Mouse (Mus musculus): ENCODE data around the gene Acpp.

DNA sequence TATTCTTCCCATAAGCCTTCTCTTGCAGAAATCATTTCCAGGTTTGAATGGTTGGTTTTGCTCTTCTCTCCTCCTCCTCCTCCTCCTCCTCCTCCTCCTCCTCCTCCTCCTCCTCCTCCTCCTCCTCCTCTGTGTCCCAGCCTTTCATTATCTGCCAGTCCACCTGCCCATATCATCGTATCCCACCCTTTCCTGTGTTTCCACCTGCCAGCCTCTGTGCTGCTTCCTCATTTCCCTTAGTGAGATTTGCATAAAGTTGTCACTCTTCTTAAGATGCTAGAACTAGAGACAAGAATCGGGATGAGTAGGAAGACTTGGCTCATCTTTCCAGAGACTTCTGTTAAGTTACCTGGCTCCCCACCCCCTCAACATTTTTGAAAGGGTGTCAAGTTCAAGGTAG lies 73.0 kb downstream of the Acpp start:
- TF ChIP-seq POLR2A (IDR thresholded peaks at IDR 0.05; ENCODE audit: low read depth, low read length) (no peak), CTCF (IDR thresholded peaks at IDR 0.05; ENCODE audit: extremely low read depth, insufficient read depth, insufficient read length, insufficient replicate concordance) (no peak)
